Mouse (Mus musculus) liver, embryonic 11.5 days (tissue): Measurements from ENCODE around the gene Mrpl4. TPM values are rescaled to one million over a fixed set of nuclear protein-coding genes. Genes with fewer than 3 reads are reported as not detected.

Experiments
- ATAC-seq: fragments of 200-750 bp; cut with Nextera tagmentation; replicated peaks from 2 replicates; pipeline ENCODE4 v1.8.0; 2017; ENCODE audit warnings: moderate number of reproducible peaks, mild to moderate bottlenecking, moderate TSS enrichment, moderate library complexity; ENCODE audit not compliant: low FRiP score
- DNase-seq: peaks from one replicate; pipeline ENCODE4 v3.0.0-alpha.2; 2017; ENCODE audit warnings: low spot score
- H3K27ac ChIP-seq: fragments of 300-500 bp; sonication (generic); 2 replicates; pipeline ENCODE4 v1.5.1; 2014; ENCODE audit warnings: mild to moderate bottlenecking, low read depth, low read length, control low read depth
- H3K27me3 ChIP-seq: fragments of 300-500 bp; sonication (generic); replicated peaks from 2 replicates; pipeline ENCODE4 v1.6.1; 2014; ENCODE audit warnings: low read length, mixed read lengths; ENCODE audit not compliant: control insufficient read depth, insufficient read depth
- H3K36me3 ChIP-seq: fragments of 300-500 bp; sonication (generic); 2 replicates; pipeline ENCODE4 v1.6.1; 2014; ENCODE audit warnings: mild to moderate bottlenecking, low read length, moderate library complexity, mixed read lengths; ENCODE audit not compliant: control insufficient read depth, insufficient read depth
- H3K4me1 ChIP-seq: fragments of 300-500 bp; sonication (generic); replicated peaks from 2 replicates; pipeline ENCODE4 v1.6.1; 2014; ENCODE audit warnings: low read length, mixed read lengths; ENCODE audit not compliant: control insufficient read depth, insufficient read depth
- H3K4me2 ChIP-seq: fragments of 300-500 bp; sonication (generic); 2 replicates; pipeline ENCODE4 v1.6.1; 2014; ENCODE audit warnings: mild to moderate bottlenecking, control low read depth, moderate library complexity
- H3K4me3 ChIP-seq: fragments of 300-500 bp; sonication (generic); 2 replicates; pipeline ENCODE4 v1.5.1; 2014; ENCODE audit warnings: low read depth, low read length, control low read depth
- H3K9ac ChIP-seq: fragments of 300-500 bp; sonication (generic); 2 replicates; pipeline ENCODE4 v1.6.1; 2014; ENCODE audit warnings: low read depth, low read length, control low read depth
- H3K9me3 ChIP-seq: fragments of 300-500 bp; sonication (generic); 2 replicates; pipeline ENCODE4 v1.6.1; 2016; ENCODE audit warnings: low read length, inconsistent platforms, mixed read lengths; ENCODE audit not compliant: control insufficient read depth
- WGBS: fragments of 180-500 bp; shearing (Covaris S2); extraction: QIAGEN DNeasy Blood & Tissue Kit; methylation state at CpG from one replicate; pipeline ENCODE4 v1.1.7; 2014; 5-methylcytosine and 5-hydroxymethylcytosine counted together
- polyA plus RNA-seq: library from polyadenylated mRNA; unstranded; fragments of >200 nt; fragmentation: Nextera tagmentation; extraction: Ambion mirVana; gene quantifications from 2 replicates; pipeline ENCODE4 v1.2.1, GENCODE M21; 2014

Mrpl4 gene
- polyA plus RNA-seq, 1 experiment from 2014 or later: 138 TPM

DNA sequence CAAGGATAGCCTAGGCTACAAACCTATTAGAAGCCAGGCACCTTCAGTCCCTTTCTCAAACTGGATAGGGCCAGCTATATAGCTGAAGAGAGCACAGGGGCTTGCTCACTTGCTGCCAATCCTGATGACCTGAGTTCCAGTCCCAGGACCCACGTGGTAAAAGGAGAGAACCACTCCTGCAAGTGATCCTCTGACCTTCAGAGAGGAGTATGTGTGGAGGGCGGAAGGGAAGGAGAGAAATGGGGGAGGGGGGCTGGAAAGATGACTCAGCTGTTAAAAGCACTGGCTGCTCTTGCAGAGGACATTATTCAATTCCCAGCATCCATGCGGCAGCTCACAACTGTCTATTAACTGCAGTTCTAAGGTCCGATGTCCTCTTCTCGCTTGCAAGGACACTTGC, 23.4 kb upstream of the Mrpl4 start:
- H3K27me3 ChIP-seq: no peaks in the 10 kb centered on the region
- H3K4me3 ChIP-seq: no peak overlapping the region
- no peaks in the 10 kb centered on the region for H3K36me3 ChIP-seq
- no peak overlapping the region for H3K9ac ChIP-seq
- 57% methylated on average over 5 of the region's 5 CpGs for WGBS
- no peak overlapping the region for H3K27ac ChIP-seq
- DNase-seq: no peak
- H3K4me2 ChIP-seq: no peak overlapping the region
- no peaks in the 10 kb centered on the region for H3K9me3 ChIP-seq
- ATAC-seq: no peak
- H3K4me1 ChIP-seq: peaks cover 26% of the 10 kb centered on the region

DNA sequence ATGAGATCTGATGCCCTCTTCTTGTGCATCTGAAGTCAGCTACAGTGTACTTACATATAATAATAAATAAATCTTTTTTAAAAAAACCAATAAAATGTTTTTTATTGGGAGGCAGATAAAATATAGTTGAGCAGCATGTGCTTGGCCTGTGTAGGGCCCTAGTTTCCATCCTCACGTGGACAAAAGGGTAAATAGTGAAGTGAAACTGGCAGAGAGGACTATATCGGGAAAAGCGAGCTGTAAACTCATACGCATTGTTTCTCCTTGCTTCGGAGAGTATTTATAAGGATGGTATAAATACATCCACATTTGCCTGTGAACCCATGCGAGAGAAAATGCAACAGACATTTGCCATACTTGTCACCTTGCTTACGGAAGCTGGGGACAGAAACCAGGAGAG, 22.8 kb upstream of the Mrpl4 start:
- Histone ChIP-seq H3K4me2 (no peak overlapping the region), H3K27me3 (no peaks in the 10 kb centered on the region), H3K9me3 (no peaks in the 10 kb centered on the region), H3K4me3 (no peak overlapping the region), H3K36me3 (no peaks in the 10 kb centered on the region), H3K4me1 (peaks cover 22% of the 10 kb centered on the region), H3K9ac (no peak overlapping the region), H3K27ac (no peak overlapping the region)
- ATAC-seq: no peak
- WGBS: 88% methylated on average over 7 of the region's 7 CpGs
- DNase-seq: no peak

DNA sequence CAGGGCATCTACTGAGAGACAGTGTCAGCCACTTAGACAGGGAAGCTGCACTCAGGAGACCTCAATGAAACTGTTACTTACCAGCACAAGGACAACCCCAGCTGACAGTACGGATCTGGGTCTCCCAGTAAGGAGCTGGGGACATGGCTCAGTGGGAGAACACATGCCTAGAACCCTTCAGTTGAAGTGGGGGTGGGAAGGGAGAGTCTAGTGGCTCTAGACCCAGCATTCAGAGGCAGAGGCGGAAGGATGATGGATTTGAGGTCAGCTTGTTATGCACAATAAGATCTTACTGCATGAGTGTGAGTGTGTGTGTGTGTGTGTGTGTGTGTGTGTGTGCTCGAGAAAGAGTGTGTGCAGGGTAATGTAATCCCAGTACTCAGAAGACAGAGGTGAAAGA, 20.4 kb upstream of the Mrpl4 start:
- Histone ChIP-seq H3K36me3 (no peaks in the 10 kb centered on the region), H3K27ac (no peak overlapping the region), H3K4me2 (no peak overlapping the region), H3K4me1 (peaks cover 8% of the 10 kb centered on the region), H3K9me3 (no peaks in the 10 kb centered on the region; the same call in 1 of the 2 replicates), H3K9ac (no peak overlapping the region), H3K4me3 (no peak overlapping the region), H3K27me3 (no peaks in the 10 kb centered on the region)
- no peak for ATAC-seq
- no peak for DNase-seq
- 78% methylated on average over 3 of the region's 3 CpGs for WGBS

DNA sequence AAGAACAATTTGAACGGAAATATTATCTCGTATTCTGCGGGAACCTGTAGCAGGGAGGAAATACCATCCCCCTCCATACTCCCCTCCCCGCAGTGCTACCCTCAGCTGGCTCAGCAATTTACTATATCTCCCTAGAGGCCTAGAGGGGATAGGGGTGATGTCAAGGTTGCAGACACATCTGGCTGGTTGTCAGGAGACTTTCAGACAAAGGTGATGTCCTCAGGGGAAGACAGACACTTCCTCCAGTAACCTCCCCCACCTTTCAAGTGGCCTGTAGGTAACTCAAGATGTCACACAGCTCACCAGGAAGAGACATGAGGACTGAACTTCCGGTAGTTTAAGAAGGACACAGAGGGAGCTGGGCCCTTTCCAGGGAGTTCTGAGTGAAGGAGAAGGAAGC, 19.4 kb upstream of the Mrpl4 start:
- Histone ChIP-seq H3K4me2 (no peak overlapping the region), H3K27ac (no peak overlapping the region), H3K36me3 (no peaks in the 10 kb centered on the region), H3K27me3 (no peaks in the 10 kb centered on the region), H3K4me3 (no peak overlapping the region), H3K9ac (no peak overlapping the region; the same call in 1 of the 2 replicates), H3K9me3 (no peaks in the 10 kb centered on the region; the same call in 1 of the 2 replicates), H3K4me1 (peaks cover 8% of the 10 kb centered on the region)
- DNase-seq (no peak), ATAC-seq (no peak)
- WGBS: 29% methylated on average over 5 of the region's 5 CpGs

DNA sequence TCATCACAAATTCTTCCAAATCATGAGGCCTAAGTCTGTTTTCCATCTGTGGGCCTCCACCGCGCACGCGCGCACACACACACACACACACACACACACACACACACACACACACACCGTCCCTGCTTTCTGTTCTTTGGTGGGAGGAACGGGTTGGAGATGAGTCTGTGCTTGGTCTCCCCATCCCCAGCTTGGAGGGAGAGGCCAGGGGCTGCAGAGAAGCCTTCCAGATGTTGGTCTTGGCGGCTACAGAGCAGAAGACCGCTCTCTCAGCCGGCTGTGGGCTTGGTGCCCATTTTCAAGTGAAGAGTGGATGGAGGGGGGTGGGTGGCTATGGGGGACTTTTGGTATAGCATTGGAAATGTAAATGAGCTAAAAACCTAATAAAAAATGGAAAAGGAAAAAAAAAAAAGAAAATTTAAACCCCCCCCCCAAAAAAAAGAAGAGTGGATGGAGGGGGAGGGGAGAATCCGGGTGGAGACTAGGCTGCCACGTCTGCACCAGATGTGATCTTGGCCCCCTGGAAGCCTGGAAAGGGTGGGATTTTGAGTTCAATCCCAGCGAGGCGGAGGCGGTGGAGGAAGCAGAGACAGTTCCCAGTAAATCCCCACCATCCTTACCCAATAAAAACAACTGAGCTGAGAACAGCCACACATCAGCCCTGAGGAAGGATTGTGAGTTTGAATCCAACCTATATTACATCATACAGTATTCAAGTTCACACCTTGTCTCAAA, 15.4 kb upstream of the Mrpl4 start:
- ATAC-seq (no peak), DNase-seq (no peak)
- Histone ChIP-seq H3K27ac (no peak overlapping the region), H3K9ac (no peak overlapping the region), H3K4me2 (no peak overlapping the region), H3K27me3 (no peaks in the 10 kb centered on the region), H3K9me3 (no peaks in the 10 kb centered on the region; the same call in 1 of the 2 replicates), H3K4me3 (no peak overlapping the region), H3K4me1 (peaks cover 6% of the 10 kb centered on the region), H3K36me3 (no peaks in the 10 kb centered on the region)
- WGBS: 63% methylated on average over 15 of the region's 15 CpGs

DNA sequence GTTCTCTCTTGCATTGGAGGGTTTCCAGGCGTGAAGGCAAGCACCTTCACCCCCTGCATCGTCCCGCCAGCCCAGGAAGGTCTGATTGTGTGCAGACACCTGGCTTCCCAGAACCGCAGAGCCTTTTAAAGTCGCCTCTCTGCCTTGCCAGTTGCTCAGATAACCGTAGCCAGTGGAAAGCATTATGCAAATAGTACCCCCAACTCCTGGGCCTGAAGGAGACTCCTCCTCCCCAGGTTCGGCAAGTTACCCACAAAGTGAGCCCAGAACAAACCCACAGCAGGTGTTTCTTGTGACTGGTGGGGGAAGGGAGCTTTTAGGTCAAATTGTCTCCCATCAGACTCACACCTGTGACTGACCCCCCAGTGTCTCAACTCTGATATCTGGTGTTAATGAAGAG, 14.6 kb upstream of the Mrpl4 start:
- ATAC-seq (no peak), DNase-seq (no peak)
- no peaks in the 10 kb centered on the region for H3K36me3 ChIP-seq
- no peak overlapping the region for H3K9ac ChIP-seq
- H3K9me3 ChIP-seq: no peaks in the 10 kb centered on the region; the same call in 1 of the 2 replicates
- H3K27ac ChIP-seq: no peak overlapping the region
- 24% methylated on average over 7 of the region's 7 CpGs for WGBS
- H3K4me2 ChIP-seq: no peak overlapping the region
- peaks cover 6% of the 10 kb centered on the region for H3K4me1 ChIP-seq
- H3K4me3 ChIP-seq: no peak overlapping the region
- H3K27me3 ChIP-seq: no peaks in the 10 kb centered on the region

DNA sequence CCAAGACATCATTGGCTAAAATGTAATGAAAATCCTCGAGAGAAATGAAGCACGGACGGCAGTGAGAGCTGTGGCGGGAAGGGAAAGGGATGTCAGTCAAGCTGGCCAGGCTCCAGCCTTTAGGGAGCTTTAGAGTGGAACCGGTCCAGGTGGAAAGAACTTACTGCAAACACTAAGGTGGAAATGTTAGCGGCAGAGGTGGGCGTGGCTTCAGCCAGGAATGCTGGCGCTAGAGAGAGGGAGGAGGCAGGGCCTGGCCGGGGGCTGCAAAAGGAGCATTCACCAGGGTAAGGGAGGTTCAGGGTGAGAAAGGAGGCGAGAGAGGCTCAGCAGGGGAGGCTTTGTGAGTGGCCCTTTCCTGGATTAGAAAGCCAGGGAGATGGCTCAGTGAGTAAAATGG, 11.7 kb upstream of the Mrpl4 start:
- no peaks in the 10 kb centered on the region; the same call in none of the 2 replicates for H3K4me1 ChIP-seq
- H3K9me3 ChIP-seq: no peaks in the 10 kb centered on the region; the same call in 1 of the 2 replicates
- peak overlapping the region; percentile 42; the same call in 1 of the 2 replicates for H3K4me2 ChIP-seq
- H3K36me3 ChIP-seq: no peaks in the 10 kb centered on the region
- ATAC-seq (no peak), DNase-seq (no peak)
- no peak overlapping the region for H3K27ac ChIP-seq
- WGBS: 15% methylated on average over 10 of the region's 10 CpGs
- H3K9ac ChIP-seq: no peak overlapping the region
- H3K27me3 ChIP-seq: no peaks in the 10 kb centered on the region
- 0 out of 2 replicates have a peak overlapping the region, but pooled peaks have one; percentile 0 for H3K4me3 ChIP-seq

DNA sequence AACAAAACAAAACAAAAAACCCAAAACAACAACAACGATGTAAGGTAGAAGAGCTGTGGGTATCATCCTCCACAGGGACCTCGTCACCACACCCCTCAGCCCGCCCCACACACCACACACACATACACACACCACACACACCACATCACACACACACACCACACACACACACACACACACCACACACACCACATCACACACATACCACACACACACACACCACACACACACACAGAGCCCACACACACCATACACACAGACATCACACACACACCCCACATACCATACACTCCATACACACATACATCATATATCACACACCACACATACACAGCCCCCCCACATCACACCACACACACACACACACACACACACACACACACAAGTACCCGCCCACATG, 11.0 kb upstream of the Mrpl4 start:
- Histone ChIP-seq H3K27me3 (no peaks in the 10 kb centered on the region), H3K9ac (no peak overlapping the region), H3K4me2 (no peak overlapping the region), H3K9me3 (no peaks in the 10 kb centered on the region), H3K27ac (no peak overlapping the region), H3K4me3 (no peak overlapping the region), H3K4me1 (no peaks in the 10 kb centered on the region; the same call in none of the 2 replicates), H3K36me3 (no peaks in the 10 kb centered on the region)
- no peak for DNase-seq
- whole genome bisulfite sequencing: 79% methylated on average over 4 of the region's 4 CpGs
- no peak for ATAC-seq
